Mouse (Mus musculus): Measurements from ENCODE around the gene Spg11.
"Not testable (repeated sequence)": the region's sequence is repeated elsewhere in the genome, so short reads cannot be mapped to it uniquely, and the experiment has no call there.

Spg11 gene

DNA sequence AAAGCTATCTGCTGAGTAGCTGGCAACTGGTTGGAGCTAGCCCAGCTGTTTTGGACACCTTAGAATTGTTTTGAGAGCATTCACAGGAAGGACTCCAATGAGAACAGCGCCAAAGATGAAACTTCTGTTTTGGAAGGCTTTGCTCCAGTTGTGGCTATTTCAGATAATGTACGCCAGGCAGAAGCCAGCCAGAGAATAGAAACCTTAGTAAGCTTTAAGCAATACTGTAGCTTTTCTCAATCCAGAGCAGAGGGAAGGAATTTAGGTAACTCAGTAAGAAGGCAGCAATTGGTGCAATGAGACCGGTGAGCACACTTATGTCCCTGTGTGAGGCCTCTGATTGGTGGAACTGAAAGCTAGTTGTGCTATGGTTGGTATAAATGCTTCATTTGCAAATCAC lies 24.9 kb upstream of the Spg11 start:
- DNase-seq, result no peak

DNA sequence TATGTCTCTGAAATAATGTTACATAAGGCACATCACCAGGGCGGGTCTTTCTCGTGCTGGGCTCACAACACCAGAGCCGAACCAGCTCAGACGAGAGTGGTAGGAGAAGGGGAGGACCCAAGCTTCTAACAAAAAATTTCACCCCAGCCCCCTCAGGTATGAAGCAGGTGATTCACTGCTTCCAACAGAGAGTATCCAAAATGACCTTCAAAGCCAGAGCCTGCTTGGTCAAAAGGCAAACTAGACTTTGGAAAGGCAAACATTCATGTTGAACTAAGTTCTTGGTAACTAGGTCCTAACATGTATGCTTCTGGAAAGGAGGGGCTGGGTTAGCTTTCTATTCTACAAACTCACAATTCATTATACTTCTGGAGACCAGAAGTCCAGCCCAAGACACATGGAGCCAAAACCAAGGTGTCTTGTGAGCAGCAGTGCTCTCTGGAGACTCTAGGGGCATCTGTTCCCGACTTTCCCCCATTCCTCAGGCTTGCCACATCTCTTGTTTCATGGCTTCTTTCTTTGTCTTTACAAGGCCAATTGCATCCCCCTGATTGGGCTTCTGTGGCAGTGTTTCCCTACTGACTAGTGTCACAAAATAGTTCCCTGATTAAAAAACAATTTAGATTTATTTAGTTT lies 23.3 kb upstream of the Spg11 start:
- no peak for DNase-seq

DNA sequence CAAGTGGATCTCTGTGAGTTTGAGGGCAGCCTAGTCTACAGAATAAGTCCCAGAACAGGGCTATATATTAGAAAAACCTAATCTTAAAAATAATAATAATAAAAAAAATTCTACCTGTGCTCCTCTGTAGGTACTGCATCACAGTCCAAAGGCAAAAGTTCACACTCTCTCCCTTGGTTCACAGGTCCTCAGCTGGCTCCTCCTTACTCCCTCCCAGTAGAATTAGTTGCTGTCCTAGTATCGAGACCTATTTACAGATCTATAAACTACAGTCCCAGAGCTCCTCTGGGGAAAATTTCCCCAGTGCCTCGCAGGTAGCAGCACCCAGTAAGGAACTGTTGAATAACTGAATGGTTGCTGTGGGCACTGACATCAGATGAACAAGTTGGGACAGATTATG lies 22.6 kb upstream of the Spg11 start:
- DNase-seq, result no peak

DNA sequence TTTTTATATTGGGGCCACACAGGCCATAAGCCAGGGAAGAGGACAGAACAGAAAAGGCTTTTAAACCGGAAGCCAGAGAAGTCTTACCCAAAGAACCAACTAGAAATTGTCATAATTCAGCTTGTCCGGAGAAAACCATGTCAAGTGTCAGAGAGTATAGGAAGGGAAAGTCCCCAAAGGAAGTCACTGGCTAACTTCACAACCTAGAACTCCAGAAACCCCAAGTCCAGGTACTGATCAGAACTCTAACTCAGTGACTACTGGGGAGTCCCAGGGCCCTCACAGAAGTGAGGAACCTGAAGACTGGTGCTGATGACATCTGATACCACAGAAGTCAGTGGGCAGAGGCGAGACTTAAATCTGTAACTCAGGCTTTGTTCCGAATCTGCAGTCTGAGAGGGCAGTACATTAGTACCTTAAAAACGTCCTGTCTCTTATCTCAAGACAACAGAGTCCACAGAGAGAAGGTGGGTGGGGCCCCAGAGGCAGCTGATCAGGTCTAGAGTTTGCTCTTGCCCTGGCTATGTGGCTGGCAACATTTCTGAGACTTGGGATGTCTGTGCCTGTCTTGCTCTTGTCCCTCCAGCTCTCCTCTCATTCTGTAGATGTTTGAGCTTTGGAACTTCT lies 19.8 kb upstream of the Spg11 start:
- no peak for DNase-seq

DNA sequence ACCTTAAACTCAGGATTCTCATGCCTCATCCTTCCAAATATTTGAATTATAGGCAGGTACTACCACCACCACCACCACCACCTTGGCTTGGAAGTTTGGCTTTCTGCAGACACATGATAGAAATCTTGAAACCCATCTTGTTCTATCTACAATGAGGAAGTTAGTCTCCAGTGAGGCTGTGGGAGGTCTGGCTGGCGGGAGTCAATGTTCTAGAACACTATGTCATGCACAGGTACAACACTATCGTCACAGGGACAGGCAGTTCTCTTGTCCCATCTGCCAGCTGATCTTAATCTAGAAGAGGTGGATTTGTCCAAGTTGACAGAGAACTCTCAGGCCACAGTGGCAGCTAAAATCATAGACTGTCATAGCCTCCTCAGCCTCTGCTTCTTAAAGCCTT lies 14.4 kb upstream of the Spg11 start:
- no peak for DNase-seq

DNA sequence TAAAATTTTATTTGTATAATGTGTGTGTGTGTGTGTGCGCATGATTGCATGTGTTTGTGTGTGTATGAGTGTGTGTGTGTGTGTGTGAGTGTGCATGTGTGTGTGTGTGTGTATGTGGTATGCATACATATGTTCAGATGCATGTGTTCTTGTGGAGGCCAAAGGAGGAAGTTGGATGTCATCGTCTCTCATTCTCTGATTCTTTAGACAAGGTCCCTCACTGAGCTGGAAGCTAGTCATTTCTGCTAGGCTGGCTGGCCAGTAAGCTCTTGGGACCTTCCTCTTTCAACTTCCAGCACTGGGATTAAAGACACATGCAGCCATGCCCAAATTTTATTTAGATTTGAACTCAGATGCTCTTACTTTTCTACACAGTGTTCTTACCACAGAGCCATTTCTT lies 13.9 kb upstream of the Spg11 start:
- DNase-seq, result no peak

DNA sequence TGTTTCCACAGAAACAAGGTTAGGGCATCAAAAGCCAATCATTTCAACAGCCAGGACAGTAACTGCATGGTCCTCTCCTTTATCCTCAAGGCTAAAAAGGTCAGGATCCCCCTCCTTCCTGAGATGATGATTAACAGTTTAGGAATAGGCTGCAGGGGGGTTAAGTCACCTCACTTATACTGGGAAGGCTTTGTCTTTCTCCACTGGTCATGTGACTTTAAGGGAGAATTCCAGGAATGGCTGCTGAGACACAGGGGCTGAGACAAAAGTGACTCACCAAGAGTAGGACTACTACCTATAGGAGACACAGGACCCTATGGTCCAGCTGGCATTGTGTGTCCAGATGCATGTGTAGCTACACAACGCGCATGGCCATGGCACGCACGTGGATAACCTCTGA lies 9.4 kb upstream of the Spg11 start:
- no peak for DNase-seq

DNA sequence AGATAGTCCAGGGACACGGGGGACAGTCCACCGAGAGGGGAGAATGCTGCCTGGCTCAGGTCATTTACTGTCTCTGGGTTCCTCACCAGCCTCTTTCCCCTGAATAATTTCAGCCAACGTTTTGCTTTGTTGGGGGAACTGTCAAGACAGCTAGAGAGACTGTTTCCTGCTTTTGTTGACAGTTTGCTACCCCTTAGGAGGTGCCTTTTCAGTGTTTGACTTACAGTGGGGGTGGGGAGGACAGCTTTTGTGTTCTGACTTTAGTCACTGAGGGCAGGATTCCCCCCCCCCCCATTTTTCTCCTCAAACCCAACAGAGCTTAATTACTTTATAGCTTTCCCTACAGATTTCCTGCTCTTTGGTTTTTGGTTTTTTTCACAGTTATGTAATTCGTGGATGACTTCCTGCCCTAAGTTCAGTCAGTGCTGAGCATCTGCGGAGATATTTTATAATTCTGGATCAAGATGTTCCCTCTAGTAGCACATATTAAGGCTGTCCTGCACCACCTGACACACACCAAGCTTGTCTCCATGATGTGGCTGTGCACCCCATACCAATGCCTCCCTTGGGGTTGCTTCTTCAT lies 8.7 kb upstream of the Spg11 start:
- no peak for DNase-seq

DNA sequence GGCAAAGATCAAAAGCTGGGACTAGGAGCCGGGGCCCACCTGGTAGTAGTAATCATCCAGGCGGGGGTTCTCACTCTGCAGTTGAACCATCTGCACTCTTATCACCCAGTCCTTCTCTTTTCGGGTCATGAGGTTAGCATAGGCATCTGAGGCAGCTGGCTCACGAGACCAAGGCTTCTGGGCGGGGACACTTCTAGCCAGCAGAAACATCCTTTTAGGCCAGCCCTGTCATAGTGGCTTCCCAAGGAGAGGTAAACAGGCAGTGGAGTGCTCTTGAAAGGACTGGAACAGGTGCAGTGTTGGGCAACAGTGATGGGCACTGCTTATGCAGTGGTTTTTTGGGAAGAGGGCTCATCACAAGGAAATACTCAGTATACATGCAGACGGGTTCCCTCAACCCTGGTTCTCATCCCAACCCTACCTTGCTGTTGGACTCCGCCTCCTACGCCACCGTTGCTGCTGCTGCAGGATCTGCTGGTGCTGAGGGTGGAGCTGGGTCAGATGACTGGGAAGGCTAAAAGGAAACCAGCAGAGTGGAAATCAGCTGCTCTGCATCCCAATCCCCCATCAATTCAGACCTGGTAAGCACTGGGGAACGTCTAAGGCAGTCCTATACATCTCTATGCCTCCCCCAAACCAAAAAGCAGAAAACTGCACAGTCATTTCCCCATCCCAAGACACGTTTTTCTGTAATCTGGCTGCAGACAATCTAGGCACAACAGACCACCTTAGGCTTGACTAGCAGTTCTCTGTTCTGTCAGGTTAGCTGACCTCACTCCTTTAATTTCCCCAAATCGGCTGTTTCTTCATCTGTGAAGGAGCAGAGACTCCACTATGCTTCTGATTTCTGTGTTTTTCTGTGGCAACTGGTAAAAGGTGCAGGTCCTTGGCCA lies 7.7 kb upstream of the Spg11 start:
- no peak for DNase-seq

DNA sequence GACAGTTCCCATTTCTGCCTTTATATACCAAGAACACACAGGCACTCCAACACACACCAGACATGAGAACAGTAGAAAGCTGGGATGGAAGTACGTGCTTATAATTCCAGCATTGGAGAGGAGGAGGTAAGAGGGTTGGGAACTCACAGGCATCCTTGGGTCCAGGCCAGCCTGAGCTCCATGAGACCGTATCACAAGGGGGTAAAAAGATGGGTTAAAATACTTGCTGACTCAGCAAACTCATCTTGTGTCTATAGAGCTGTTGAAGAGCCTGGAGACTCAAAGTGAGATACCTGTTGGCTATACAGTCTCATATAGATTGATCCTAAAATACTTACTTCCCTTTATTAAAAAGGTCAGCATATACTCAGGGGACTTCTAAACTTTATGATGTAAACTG lies 1.3 kb downstream of the Spg11 start:
- no peak for DNase-seq

DNA sequence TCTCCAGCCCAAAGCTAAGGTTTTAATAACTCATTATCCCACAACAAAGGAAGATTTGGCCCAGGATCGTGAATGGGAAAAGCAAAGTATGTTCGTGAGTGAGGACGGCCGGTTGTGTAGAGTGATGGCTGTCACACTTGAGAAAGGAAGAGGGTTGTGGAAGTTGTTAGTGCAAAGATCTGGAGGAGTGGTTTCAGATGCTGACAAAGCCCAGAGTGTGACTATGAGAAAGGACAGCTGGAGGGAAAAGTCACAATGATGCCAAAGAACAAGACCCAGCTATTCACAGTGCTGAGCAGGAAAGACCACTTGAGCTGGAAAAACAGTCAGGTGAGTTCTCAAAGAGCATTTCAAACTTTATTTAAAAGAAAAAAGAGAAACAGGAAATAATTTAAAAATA lies 8.5 kb downstream of the Spg11 start:
- no peak for DNase-seq

DNA sequence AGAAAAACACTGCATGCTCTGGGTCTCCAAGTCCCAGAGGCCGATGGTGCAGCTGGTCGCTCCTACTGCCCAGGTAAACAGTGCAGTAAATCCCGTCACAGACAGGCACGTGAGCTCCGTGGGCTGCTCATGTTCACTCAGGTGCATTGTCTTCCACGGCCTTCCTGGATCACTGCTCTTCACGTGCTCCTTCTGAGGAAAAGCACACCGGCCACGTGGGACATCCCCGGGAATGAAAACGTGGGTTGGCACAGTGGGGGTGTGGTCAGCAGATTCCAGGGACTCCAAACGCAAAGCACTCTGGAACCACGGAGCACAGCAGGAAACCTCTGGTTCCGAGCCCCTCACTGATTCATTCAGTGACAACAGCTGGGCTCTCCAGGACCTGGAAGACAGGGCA lies 10.1 kb downstream of the Spg11 start:
- peak; percentile 48 for DNase-seq

DNA sequence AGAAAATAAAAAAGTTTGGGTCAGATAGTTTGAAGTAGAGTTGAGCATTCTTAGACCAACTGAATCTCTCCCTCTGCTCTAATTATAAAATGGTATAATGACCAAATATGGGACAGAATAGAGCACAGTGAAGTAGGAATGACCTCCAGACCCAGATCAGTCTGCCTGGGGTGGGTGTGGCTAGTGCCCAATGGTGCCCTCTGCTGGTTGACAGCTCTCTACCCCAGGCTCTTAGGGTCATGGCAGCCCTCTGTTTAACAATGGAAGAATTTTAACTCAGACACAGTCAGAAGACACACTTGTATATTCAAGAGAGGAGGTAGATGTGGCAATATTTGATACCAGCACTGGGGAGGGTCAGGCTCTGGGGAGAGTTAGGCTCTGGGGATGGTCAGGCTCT lies 16.1 kb downstream of the Spg11 start:
- DNase-seq, result peak; percentile 21

DNA sequence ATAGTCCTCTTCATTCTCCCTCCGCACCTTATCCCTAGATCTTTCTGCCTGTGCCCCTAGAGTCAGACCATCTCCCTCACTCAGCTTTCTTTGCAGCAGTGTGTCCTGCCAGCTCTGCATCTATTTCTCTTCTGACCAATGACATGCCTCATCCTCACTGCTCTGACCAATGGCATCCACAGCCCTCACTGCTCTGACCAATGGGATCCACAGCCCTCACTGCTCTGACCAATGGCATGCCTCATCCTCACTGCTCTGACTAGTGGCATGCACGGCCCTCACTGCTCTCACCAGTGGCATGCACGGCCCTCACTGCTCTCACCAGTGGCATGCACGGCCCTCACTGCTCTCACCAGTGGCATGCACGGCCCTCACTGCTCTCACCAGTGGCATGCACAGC lies 20.5 kb downstream of the Spg11 start:
- not testable (repeated sequence) for DNase-seq

DNA sequence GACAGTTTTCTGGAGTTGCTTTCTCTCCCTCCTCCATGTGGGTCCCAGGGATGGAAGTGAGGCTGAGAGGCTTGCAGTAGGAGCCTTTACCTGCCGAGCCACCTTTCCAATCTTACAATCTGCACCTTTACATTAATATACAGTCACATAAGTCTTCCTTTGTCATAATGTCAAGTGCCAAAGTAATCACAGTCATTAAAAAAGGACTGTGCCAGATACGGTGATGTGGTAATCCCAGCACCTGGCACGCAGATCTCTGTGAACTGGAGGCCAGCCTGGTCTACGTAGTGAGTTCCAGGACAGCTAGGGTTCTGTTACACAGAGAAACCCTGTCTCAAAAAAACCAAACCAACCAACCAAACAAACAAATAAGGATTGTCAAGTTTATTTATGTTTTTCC lies 24.3 kb downstream of the Spg11 start:
- no peak for DNase-seq

DNA sequence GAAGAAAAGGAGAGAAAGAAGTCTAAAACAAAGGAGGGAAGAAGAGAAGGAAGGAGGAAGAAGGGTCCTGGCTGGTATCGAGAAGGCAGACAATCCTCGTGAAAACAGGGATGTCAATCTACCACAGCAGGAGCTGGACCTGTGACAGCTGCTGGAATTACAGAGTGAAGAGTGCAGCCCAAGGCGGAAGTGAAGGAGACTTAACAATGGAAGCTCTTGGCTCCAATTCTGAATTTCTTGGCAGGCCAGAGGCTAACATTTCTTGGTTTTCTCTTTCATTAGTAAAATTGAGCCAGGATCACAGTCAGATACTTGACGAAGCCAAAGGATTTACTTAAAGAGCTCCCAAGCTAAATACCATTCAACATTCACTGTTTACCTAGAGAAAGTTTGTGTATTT lies 31.7 kb downstream of the Spg11 start:
- DNase-seq, result no peak

DNA sequence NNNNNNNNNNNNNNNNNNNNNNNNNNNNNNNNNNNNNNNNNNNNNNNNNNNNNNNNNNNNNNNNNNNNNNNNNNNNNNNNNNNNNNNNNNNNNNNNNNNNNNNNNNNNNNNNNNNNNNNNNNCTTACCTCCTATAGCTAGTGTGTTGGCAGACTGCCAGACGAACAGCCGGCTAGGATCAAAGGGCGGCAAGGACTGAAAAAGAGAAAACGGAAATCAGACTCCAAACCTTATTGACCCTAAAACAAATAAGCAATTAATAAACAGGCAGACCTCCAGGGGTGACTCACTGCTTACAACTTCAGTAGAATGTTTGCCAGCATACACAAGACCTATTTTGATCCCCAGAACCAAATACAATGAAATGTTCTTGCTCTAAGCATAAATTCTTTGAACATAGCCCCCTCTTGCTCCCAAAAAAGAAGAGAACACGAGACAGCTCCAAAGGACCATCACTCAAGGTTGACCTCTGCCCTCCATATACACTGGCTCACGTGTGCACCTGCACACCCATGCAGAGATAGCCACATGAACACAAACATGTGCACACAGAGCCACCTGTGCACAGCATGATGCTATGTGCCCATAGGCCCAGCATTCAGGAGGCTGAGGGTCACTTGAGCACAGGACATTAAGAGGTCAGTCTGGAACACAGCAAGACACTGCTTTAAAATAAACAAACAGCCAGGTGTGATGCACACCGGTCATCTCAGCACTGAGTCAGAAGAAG lies 36.3 kb downstream of the Spg11 start:
- no peak for DNase-seq

DNA sequence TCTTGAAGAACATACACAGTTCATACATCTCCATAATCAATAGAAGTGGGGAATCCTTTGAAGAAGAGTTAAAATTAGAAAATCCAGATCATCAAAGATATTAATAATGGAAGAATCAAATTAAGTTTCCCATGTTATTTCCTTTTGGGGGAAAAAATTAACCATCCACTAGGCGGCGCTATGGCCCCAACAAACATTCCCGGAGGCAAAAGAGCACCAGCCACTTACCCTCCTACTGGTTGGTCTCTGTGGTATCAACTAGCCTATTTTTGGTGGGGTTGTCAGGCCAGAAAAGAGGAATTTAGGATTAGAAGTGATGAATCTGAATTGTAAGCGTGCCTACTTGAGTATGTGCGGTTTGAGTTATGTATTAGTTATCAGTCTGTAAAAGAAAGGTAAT lies 48.3 kb downstream of the Spg11 start:
- peak; percentile 56 for DNase-seq

DNA sequence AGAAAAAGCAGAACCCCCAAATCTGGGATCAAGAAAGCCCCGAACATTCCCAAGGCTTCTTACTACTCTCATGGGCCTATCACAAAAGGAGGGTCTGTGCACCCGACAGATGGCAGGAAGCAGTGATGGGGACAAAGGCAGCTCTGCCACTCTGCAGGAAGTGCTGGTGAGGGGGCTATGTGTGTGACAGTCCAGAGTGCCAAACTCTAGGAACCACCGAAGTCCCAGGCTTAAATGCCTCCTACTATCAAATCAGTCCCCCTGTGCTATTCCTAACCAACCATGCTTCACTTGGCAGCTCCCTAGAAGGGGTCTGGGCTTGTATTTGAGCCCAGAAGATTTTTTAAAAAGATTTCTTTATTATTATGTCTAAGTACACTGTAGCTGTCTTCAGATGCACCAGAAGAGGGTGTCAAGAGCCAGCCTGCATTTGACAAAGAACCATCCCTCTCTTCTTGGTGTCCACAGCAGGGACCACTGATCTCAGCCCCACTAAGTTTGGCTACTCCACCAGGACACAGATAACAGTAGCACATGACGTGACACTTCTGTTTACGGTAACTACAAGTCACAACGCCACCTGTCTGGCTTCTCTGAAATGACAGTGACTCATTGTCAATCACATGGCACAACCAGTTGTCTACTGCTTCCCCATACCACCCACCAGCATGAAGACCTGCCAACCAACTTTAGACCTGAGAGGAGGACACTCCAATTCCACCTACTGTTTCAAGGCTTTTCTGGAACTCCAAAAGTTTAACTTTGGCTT lies 48.9 kb downstream of the Spg11 start:
- DNase-seq, result no peak

DNA sequence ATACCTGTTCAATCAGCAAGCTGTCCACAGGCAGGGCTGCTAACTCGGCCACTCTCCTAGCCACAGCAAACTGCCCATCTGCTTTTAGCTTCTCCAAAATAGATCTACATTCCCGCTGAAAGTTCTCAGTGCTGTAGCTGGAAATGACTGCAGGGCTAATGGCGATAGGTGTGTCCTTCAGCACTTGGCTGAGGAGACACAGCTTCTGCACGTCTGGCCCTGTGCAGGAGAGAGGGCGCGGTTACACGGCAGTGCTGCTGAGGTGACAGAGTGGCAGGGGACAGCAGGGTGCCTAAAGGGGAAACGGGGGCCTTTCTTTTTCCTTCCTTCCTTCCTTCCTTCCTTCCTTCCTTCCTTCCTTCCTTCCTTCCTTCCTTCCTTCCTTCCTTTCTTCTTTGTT lies 51.9 kb downstream of the Spg11 start:
- no peak for DNase-seq

DNA sequence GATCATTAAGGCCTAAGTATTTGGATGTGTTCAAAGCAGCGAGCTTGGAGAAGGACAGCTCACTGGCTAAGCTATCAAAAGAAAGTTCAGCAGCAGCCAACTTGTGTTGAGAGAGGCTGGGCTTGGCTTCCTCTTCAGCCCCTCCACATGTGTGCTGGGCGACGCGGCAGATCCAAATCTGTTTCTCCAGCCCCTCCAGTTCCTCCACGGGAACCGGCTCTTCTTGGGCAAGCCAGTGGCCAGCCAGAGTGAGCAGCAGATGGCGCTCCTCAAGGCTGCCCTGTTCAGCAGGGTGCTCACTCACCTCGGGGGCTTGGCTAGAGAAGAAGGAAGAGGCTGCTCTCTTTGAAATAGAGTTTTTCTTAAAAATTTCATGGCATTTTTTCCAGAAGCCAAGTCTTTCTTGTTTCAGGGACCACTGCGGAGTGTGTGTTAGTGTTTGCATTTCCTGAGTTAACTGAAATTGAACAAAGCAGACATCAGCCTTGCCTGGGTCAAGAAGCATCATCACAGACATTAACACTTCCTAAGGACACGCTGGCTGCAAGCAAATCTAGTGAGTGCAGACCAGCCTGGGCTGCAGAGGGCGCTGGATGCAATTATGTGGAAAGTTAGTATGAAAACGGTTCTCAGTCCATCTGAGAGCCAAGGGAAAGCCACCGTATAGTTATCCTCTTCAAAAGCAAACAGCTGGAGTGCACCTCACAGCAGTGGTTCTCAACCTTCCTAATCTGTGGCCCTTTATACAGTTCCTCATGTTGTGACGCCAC lies 52.8 kb downstream of the Spg11 start:
- no peak for DNase-seq
